Mouse (Mus musculus) embryonic fibroblast, embryonic 13.5 days (primary cell): ENCODE measurements around the gene Akr1c6. TPM values are rescaled to one million over a fixed set of nuclear protein-coding genes. Genes with fewer than 3 reads are reported as not detected.

Source experiments
- H3K27ac ChIP-seq: 2 replicates; pipeline ENCODE4 v1.5.1; 2012; ENCODE audit warnings: low read length, control low read depth, inconsistent platforms; ENCODE audit not compliant: insufficient read depth
- H3K4me1 ChIP-seq: 2 replicates; pipeline ENCODE4 v1.6.1; 2011; ENCODE audit warnings: low read length; ENCODE audit not compliant: control insufficient read depth, insufficient read depth
- H3K4me3 ChIP-seq: 2 replicates; pipeline ENCODE4 v1.5.1; 2011; ENCODE audit warnings: mild to moderate bottlenecking, control low read depth, low read length; ENCODE audit not compliant: insufficient read depth
- CTCF ChIP-seq: IDR thresholded peaks from 2 replicates; pipeline ENCODE4 v1.5.1; 2011; ENCODE audit warnings: mild to moderate bottlenecking, control low read depth, low read length, moderate library complexity, borderline replicate concordance; ENCODE audit not compliant: insufficient read depth
- POLR2A ChIP-seq: IDR thresholded peaks from 2 replicates; pipeline ENCODE4 v1.6.1; 2011; ENCODE audit warnings: low read depth, mild to moderate bottlenecking, control low read depth, low read length, moderate library complexity
- polyA plus RNA-seq: library from polyadenylated mRNA; stranded (reverse); fragments of >200 nt; gene quantifications from 2 replicates; pipeline ENCODE4 v1.2.4, GENCODE M21; 2011; ENCODE audit warnings: low read depth; ENCODE audit not compliant: missing spikeins, insufficient read length

The Akr1c6 gene
- polyA plus RNA-seq, 1 experiment = not detected

DNA sequence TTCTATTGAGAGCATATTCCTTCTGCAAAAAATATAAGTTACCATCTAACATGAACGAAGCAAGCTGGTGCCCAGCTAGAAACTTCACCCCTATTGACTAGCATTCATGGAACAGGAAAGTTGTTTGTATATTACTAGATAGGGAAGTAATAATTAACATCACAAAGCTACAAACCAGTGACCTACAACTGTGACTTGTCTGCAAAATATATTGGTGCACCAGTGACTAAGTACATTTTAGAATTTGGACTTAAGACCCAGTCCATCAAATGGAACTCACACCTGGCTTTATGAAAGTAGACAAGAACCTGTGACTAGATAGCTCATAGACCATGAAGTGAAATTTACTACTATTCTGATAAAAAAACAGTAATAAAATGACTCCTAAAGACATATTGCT, 3.0 kb upstream of the Akr1c6 start:
- no peak overlapping the region for H3K4me3 ChIP-seq
- TF ChIP-seq POLR2A = no peak
- no peak for TF ChIP-seq CTCF
- H3K4me1 ChIP-seq = no peaks in the 10 kb centered on the region

DNA sequence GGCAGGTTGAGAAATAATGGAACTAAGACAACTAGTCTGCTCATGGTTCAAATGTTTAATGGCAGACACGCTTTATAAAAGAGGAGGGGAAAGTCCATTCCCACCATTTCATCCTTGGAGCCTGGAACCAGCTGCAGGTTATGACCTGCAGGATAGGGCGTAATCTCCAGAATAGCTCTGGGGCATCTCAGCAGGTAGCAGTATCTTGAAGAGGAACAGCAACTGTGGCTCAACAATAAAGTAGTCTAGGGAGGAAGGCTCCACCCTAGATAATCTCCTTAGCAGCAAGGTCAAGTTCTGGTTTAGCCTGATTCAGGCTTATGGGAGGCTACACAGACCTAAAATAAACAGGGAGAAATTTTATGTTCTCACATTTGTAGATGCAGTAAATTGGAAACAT, 31.5 kb downstream of the Akr1c6 start:
- no peak overlapping the region for H3K4me3 ChIP-seq
- TF ChIP-seq CTCF (no peak), POLR2A (no peak)
- H3K4me1 ChIP-seq = no peaks in the 10 kb centered on the region
- H3K27ac ChIP-seq = no peak overlapping the region

More for the DNA sequence above, 3.0 kb upstream of the Akr1c6 start:
- no peak overlapping the region for H3K27ac ChIP-seq

DNA sequence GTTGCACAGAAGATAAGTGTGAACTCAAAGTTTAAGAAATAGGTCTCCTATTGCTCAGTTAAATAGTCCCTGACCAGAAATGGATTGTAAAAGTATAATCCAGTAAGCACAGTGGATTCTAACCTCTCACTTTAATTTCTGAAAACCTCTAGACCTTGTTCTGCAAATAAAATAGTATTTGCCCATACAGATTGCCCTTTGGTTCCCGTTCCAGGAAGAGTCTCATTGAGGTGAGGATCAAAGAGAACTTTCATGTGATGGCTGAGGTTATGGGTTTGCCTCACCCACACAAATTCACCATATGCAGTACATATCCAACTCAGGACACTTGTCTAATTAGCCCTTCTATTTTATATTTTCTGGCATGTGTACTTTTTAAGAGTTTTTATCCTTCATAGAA, 33.8 kb downstream of the Akr1c6 start:
- TF ChIP-seq CTCF (no peak), POLR2A (no peak)
- no peak overlapping the region for H3K4me3 ChIP-seq
- H3K4me1 ChIP-seq = no peaks in the 10 kb centered on the region
- no peak overlapping the region for H3K27ac ChIP-seq

Other genes with a start within 250 kb of the Akr1c6 start
- 0.42 and 0.55 TPM in 2 replicates for gene Akr1c13, start 243.2 kb upstream of the Akr1c6 start, polyA plus RNA-seq
- gene Akr1c19, start 205.6 kb upstream of the Akr1c6 start, polyA plus RNA-seq = not detected in 2 replicates
- gene Akr1c12, start 154.9 kb upstream of the Akr1c6 start, polyA plus RNA-seq = not detected in 2 replicates
- not detected in 2 replicates for gene Akr1c20, start 89.0 kb downstream of the Akr1c6 start, polyA plus RNA-seq
- not detected in 2 replicates for gene Akr1c21, start 139.8 kb downstream of the Akr1c6 start, polyA plus RNA-seq
- gene Akr1e1, start 174.9 kb downstream of the Akr1c6 start, polyA plus RNA-seq = 28.6 and 32.0 TPM in 2 replicates